Mouse (Mus musculus) heart, adult 2 months (tissue): Measurements from ENCODE around the gene Thoc7.

Experiments
- CTCF ChIP-seq: fragments of 200-600 bp; IDR thresholded peaks from 2 replicates; pipeline ENCODE4 v1.8.1; 2022; ENCODE audit warnings: antibody characterized with exemption, mild to moderate bottlenecking, moderate library complexity
- EP300 ChIP-seq: fragments of 200-500 bp; IDR thresholded peaks from 2 replicates; pipeline ENCODE4 v1.6.1; 2011; ENCODE audit warnings: low read depth, low read length, control low read depth; ENCODE audit not compliant: insufficient read depth
- POLR2A ChIP-seq: fragments of 200-500 bp; IDR thresholded peaks from 2 replicates; pipeline ENCODE4 v1.6.1; 2011; ENCODE audit warnings: mild to moderate bottlenecking, low read depth, low read length, control low read depth; ENCODE audit not compliant: insufficient read depth

DNA sequence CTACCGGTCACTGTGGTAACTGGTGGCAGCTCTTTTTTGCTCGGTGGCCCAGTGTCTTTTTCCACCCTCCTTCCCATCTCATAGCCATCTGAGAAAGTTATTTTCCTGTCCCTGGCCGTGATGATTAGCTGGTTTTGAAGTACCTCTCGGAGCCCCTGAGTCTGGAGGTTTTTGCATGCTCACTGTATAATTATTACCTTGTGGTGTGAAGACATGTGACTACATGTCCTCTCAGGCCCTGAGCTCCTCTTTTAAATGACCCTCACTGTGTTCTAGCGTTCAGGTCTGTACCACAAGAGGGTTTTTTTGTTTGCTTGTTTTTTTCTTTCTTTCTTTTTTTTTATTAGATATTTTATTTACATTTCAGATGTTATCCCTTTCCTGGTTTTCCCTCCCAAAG lies 6.8 kb upstream of the Thoc7 start:
- TF ChIP-seq EP300 (no peak), POLR2A (no peak), CTCF (no peak)
